Mouse (Mus musculus) activated CD4-positive, CD25-positive, alpha-beta regulatory T cell, adult 4 months (primary cell): ENCODE measurements around the gene Cdk5rap3. TPM values are rescaled to one million over a fixed set of nuclear protein-coding genes. Genes with fewer than 3 reads are reported as not detected.

ENCODE experiments used
- ATAC-seq: one replicate; pipeline ENCODE4 v1.8.0; 2017
- polyA plus RNA-seq, 2 experiments: library from polyadenylated mRNA; unstranded; fragments of 100-300 nt; shearing (Covaris generic); gene quantifications; one replicate each; pipeline ENCODE4 v1.2.1; 2017

The Cdk5rap3 gene
- 10 to 100 TPM; 86.7 to 92.1 TPM for polyA plus RNA-seq

DNA sequence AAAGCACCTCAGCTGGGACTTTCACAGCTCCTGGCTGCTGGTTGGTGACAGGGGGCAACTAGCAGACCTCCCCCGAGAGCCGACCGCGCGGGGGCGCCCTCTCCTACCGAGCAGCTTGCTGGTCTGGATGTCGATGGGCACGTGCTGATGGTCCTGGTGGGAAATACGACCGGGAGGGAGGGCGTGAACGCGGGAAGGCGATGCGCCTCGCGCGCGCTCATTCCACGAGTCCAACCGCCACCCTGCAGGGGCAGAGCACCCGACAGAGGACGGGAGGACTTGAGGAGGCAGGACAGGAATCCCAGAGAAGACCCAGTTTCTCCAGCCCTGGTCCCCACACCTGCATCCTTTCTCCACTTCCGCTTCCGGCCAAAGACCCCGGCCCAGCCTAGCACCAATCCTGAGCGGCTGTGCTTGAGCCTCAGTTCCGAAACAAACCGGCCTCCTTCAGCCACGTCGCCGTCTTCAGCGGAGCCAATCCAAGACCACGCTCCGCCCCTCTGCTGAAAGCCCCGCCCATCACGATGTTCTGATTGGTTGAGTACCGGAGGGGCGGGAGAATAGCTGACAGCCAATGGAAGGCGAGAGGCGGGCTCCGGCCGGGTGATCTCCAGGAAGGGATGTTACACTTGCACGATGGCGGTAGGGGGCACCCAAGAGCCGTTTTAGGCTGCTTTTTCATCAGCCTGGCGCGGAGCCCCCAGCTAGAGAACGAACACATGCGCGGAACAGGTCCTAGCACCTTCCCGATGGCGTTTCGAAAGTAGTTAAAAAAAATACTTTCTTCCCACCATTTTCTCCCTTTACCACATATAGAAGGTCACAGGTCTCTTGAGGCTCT is at the start of gene Cdk5rap3:
Gene Cdk5rap3 (minus strand): TSS at position 453 of the 841 bp plus-strand sequence.
- peak; percentile 97 for ATAC-seq

- no peak for ATAC-seq
Measured at GRCm38 (mm10) chr11:96963580-96963979, 47.3 kb upstream of the Cdk5rap3 start.

DNA sequence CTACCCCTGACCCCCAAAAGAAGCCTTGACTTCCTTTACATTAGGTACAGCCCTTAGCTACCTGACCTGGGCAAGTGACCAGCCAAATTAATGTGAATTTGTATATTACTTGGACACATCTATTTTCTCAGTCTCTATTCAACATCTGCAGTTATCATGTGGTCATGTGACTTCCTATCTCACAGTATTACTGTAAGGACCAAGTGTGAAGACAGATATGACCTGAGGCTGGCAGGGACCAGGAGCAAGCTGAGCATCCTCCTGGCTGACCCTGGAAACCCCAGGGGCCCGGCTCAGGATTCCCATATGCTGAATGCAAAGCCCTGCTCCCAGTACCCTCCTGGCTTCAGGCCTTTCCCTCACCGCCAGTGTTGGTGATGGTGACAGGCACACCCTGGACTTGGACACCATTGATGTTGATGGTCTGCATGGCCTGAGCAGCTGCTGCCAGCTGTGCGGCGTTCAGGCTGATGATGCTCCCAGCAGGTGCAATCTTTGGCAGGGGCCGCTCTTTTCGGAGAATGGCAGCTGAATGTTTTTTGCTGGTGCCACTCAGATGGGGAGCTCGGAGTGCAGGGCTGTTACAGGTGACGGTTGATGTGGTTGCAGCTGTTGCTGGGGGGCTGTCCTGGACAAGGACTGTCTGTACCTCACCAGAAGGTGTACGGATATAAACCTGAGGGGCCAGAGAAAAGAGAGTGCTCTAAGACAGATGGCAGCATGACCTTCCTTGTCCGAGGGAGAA is 40.9 kb upstream of the Cdk5rap3 start:
- ATAC-seq: no peak

- no peak for ATAC-seq
Measured at GRCm38 (mm10) chr11:96956009-96956724, 39.9 kb upstream of the Cdk5rap3 start.

- no peak for ATAC-seq
Measured at GRCm38 (mm10) chr11:96955094-96955493, 38.8 kb upstream of the Cdk5rap3 start.

DNA sequence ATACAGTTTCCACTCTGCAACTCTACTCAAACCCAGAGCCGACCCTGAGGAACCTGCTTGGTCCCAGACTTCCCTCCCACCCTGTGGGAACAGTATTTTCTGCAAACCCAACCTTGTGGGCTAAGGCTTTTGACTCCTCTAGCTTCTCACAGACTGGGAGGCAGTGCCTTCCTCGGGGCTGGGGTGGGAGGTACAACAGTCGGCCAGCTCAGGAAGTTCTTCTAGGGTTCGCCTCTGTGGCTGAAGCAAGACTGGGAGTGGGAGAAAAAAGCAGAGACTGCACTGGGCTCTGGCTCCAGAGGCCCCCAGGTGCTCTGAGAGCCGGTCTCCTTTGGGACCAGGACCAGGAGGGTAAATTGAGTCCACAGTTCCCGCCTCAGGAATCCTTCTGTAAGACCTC is 36.6 kb upstream of the Cdk5rap3 start:
- ATAC-seq: no peak

DNA sequence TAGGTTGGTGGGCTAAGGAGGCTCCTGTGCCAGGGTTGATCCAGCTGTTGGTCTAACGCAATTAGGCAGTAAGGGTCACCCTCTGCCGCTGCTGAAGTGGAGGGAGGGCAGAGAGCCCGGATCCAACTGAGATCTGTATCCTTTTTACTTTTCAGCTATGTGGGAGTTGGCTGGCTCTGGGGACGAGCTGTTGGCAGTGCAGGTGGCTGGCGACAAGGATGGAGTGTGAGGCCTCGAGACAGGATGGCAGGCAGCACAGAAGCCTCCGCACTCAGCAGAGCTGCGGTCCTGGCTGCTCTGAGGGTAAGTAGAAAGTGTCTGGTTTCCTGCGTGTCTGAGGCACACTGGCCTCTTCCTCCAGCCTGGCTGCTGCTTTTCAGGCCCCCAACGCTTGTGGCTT is 36.1 kb upstream of the Cdk5rap3 start:
- ATAC-seq: no peak

- ATAC-seq: no peak
Measured at GRCm38 (mm10) chr11:96950767-96951166, 34.5 kb upstream of the Cdk5rap3 start.

GRCm38 (mm10) chr11:96947849-96948248 is 31.6 kb upstream of the Cdk5rap3 start:
- no peak for ATAC-seq

DNA sequence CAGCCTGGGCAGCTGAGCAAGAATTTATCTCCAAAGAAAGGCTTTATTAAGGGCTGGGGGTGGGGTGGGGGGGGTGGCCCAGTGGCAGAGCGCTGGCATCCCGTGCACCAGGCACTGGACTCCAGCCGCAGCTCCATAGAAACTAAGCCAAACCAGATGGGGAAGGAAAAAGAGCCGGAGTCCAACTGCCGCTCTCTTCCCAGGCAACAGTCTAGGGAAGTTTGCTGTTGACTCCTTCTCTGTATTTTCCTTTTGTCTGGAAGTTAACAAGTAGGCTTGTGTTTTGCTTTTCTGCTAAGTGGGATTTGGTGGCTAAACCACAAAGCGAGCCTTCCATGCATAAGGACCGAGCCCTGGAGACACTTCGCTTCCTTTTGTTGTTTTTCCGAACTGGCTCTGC is 30.2 kb upstream of the Cdk5rap3 start:
- no peak for ATAC-seq

DNA sequence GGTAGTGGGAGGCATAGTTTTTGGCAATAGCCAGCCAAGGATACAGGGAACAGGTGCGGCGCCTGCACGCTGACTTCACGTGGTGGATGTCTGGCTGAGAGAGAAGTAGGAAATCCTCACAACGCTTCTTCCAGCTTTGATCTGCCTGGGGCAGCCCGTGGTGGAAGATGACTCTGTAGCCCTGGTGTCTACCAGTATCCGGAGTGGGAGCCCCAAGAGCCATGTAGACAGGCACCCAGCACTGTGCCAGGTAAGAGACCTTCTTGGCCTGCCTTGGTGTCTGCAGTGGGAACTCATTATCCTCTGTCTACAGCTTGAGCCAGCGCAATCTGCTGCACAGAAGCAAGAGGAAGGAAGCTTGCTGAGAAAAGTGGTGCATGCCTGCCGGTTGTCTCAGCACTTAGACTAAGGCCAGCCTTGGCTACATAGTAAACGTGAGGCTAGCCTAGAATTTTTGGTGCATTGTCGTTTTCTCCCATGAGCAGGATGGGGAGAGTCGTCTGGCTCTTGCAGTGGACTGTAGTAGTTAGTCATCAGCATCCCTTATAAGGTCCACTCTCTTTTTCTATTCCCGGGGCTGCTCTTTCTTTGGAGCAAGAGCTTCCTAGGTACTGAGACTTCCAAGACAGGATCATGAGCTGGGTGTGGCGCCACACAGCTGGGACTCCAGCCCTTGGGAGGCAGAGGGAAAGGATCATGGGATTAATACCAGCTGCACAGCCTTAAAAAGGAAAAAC is 28.7 kb upstream of the Cdk5rap3 start:
- no peak for ATAC-seq

DNA sequence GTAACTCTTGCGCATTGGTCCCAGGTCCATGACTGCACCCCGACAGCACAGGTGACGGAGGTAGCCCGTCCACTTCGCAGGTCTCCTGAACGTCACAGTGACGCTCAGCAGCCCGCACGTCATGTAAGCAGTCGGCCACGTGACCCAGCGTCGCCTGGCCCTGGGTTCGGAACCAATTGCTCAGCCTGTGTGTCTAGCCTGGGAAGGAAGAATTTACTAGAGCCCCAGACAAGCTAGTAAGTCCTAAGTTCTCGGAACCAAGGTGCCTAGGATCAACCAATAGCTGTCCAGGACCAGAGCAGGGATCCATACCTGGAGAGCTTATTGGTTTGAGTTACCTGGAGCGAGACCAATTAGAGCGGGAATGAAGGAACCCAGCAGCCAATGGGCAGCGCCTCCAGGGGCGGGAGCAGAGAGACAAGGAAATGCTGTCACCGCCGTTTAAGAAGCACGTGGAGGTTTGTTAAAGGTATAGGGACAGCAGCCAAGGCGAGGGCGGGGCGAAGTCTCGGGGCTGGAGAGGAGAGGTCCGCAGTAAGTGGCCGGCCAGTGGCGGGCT is 27.5 kb upstream of the Cdk5rap3 start, which contains the start of gene Pnpo:
Gene Pnpo (minus strand): TSS at position 241 of the 559 bp plus-strand sequence.
- ATAC-seq: peak; percentile 96

- ATAC-seq: no peak
Measured at GRCm38 (mm10) chr11:96941989-96942590, 25.8 kb upstream of the Cdk5rap3 start.

DNA sequence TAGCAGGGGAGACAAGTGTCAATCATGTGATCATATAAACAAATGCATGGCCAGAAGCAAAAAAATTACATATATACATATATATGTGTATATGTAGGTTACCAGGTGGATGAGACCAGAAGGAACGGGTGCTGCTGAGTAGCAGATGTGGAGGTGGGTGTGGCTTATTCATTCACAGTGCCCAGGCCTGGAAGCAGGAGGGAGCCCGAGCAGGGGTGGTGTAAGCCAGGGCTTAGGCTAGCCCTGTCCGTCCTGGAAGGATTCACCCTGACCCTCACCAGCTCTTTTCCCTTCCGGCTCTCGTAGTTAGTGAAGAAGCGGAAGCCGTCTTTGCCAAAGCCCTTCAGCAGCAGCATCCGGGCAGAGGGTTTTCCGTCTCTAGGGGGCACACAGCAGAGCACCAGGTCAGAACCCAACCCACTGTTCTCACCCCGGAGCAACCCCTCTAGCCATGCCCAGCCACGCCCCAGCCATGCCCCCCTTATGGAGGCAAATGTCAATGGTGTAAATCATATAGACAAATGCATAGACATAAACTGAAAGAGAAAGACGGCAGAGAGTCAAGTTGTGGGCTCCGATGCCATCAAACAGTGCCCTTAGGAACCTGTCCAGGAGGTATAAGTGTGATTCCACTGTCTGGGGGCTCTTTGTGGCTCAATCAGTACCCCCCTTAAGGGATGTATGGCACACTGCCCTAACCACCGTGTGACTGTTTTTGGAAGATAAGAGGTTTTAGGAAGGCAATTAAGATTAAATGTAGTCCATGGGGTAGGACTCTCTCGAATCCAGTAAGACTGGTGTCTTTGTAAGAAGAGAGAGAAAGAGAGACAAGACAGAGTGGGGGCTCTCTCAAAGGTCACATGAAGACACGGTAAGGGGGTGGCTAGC is 24.5 kb upstream of the Cdk5rap3 start:
- ATAC-seq: no peak

DNA sequence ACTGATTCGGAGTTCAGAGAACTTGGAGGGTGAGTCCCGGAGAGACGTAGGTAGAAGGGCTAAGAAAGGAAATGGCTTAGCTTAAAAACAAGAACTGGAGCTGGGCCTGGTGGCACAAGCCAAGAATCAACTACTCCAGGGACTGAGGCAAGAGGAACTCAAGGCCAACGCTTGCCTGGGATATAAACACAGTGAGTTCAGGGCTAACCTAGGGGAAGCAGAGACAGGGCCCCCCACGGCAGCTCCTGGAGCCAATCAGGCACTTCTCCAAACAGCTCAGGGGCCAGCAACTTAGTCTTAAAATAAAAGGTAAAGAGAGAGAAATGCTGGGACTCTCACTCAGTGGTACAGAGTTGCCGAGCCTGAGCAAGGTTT is 22.1 kb upstream of the Cdk5rap3 start:
- no peak for ATAC-seq

DNA sequence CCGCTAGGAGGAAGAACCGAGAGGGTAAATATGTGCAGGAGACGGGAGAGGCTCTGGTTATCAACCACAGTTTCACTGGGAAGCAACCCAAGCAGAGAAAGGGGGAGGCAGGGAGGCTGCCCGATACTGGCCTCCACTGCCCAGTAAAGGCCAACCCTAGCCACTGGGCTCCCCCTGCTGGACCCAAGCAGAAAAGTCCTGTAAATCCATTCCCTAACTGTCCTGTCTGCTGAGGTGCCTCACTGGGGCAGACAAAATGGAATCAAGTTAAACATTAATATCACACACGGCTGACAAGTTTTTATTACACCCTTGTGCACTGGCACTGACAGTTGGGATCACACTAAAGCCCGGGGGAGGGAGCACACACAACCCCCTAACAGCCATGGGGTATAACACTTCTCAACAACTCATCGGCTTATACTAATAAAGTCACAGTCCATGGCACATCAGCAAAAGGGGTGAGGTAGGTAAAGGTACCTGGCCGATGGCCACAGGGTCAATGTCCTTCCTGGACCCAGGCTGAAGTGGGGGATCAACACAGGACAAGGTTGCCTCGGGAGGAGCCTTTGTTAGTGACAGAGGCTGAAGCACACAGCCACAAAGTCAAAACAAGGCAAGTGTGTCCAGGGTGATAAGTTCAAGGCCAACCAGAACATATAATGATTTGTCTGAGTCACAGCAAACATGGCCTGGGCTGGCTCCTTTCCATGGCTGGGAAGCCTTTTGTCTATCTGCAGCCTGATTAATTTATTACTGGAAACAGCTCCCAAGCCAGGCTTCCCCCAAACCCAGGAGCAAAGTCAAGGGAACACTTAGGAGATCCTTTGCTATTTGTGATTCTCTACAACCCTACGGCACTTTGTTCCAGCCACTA is 21.5 kb upstream of the Cdk5rap3 start:
- ATAC-seq: no peak

- no peak for ATAC-seq
Measured at GRCm38 (mm10) chr11:96935872-96936650, 19.8 kb upstream of the Cdk5rap3 start.

- no peak for ATAC-seq
Measured at GRCm38 (mm10) chr11:96934921-96935356, 18.6 kb upstream of the Cdk5rap3 start.
